In genomic region chrX:106017102-106017501, GRCm38 (mm10) we compare ENCODE assay signal across 10 mouse cellular contexts. TPM values are rescaled to one million over a fixed set of nuclear protein-coding genes. Genes with fewer than 3 reads are reported as not detected.
DNase-seq lines count a peak whose midpoint lies in the region; ATAC-seq and TF ChIP-seq lines count a peak whose summit lies in the region.
"Had no signal": no experiment of that assay in that cellular context is flagged by ENCODE, and none has a peak within 500 bp of the region (broad histone marks: within the 10 kb centered on the region; RNA-seq: fewer than 3 reads in every experiment).

No protein-coding gene starts in this region.

- H3K36me3 ChIP-seq in heart, embryonic 13.5 days = peaks cover 35% of the 10 kb centered on the region
- peaks cover 15% of the 10 kb centered on the region for H3K36me3 ChIP-seq in ES-E14 (ENCODE audit: control insufficient read depth, insufficient read depth, low read length, poor library complexity, severe bottlenecking)
- H3K36me3 ChIP-seq in forebrain, embryonic 16.5 days (ENCODE audit: control insufficient read depth, insufficient read depth) = no peaks in the 10 kb centered on the region; the same call in 1 of the 2 replicates
- no peaks in the 10 kb centered on the region for H3K36me3 ChIP-seq in liver, embryonic 16.5 days (ENCODE audit: control insufficient read depth, insufficient read depth)

- H3K9me3 ChIP-seq in heart, embryonic 13.5 days = no peaks in the 10 kb centered on the region
- no peaks in the 10 kb centered on the region for H3K9me3 ChIP-seq in ES-E14 (ENCODE audit: control insufficient read depth, insufficient read depth, low read depth, low read length)
- no peaks in the 10 kb centered on the region for H3K9me3 ChIP-seq in forebrain, embryonic 16.5 days (ENCODE audit: control insufficient read depth, low read length)
- no peaks in the 10 kb centered on the region for H3K9me3 ChIP-seq in liver, embryonic 16.5 days (replicated peaks; ENCODE audit: control insufficient read depth, low read length)

- no peak for DNase-seq in heart, adult 18-20 months
- DNase-seq in ES-E14 (ENCODE audit: low read depth, low spot score) = no peak
- DNase-seq in gastrocnemius, postnatal 25 days = no peak
- no peak for DNase-seq in adrenal gland, adult (ENCODE audit: inconsistent age in 2 of 2, low spot score in 1 of 2)
- no peak for DNase-seq in MN1 (ENCODE audit: low spot score)
- DNase-seq: right cerebral cortex, adult 18-20 months had no signal

- ATAC-seq in heart, embryonic 13.5 days (ENCODE audit: extremely low read depth, insufficient number of reproducible peaks, low FRiP score, low TSS enrichment) = no peak
- ATAC-seq in forebrain, embryonic 16.5 days = no peak
- ATAC-seq in liver, embryonic 16.5 days (ENCODE audit: low read depth) = no peak

- peak overlapping the region; percentile 73 for H3K9ac ChIP-seq in heart, embryonic 13.5 days
- H3K9ac ChIP-seq in ES-E14 (ENCODE audit: insufficient read depth, low read depth, low read length, poor library complexity, severe bottlenecking) = peak overlapping the region; percentile 31; the same call in 1 of the 2 replicates
- H3K9ac ChIP-seq in forebrain, embryonic 16.5 days (replicated peaks; ENCODE audit: low read depth, low read length) = no peak overlapping the region
- 0 out of 2 replicates have a peak overlapping the region, but pooled peaks have one; percentile 2 for H3K9ac ChIP-seq in liver, embryonic 16.5 days (ENCODE audit: low read depth, low read length)

- no peak overlapping the region for H3K27ac ChIP-seq in heart, embryonic 13.5 days (replicated peaks)
- H3K27ac ChIP-seq in ES-E14 (ENCODE audit: insufficient read depth, low read depth, low read length, poor library complexity, severe bottlenecking) = no peak overlapping the region
- H3K27ac ChIP-seq in forebrain, embryonic 16.5 days (ENCODE audit: low read length) = no peak overlapping the region
- no peak overlapping the region for H3K27ac ChIP-seq in liver, embryonic 16.5 days (ENCODE audit: low read length)
- H3K27ac ChIP-seq: macrophage had no signal

- H3K4me3 ChIP-seq in heart, embryonic 13.5 days = peak overlapping the region; percentile 68
- H3K4me3 ChIP-seq in ES-E14 (ENCODE audit: insufficient read depth in 1 of 2, low read depth in 1 of 2, low read length in 2 of 2, poor library complexity in 1 of 2, severe bottlenecking in 1 of 2) = peak overlapping the region; percentile 30 to 96; a peak in 3 of 4 replicates
- H3K4me3 ChIP-seq in forebrain, embryonic 16.5 days (replicated peaks; ENCODE audit: low read length) = no peak overlapping the region
- H3K4me3 ChIP-seq in liver, embryonic 16.5 days (ENCODE audit: low read depth, low read length) = peak overlapping the region; percentile 25

- peak overlapping the region; percentile 65 for H3K4me2 ChIP-seq in heart, embryonic 13.5 days
- H3K4me2 ChIP-seq in forebrain, embryonic 16.5 days (ENCODE audit: low read length) = peak overlapping the region; percentile 19
- H3K4me2 ChIP-seq in liver, embryonic 16.5 days (ENCODE audit: low read depth, low read length) = peak overlapping the region; percentile 44

- H3K4me1 ChIP-seq in heart, embryonic 13.5 days = peaks cover 5% of the 10 kb centered on the region; the same call in 1 of the 2 replicates
- no peaks in the 10 kb centered on the region for H3K4me1 ChIP-seq in ES-E14 (ENCODE audit: control insufficient read depth in 2 of 2, insufficient read depth in 2 of 2, low read length in 2 of 2, poor library complexity in 1 of 2)
- peaks cover 5% of the 10 kb centered on the region for H3K4me1 ChIP-seq in forebrain, embryonic 16.5 days (replicated peaks; ENCODE audit: control insufficient read depth, insufficient read depth, low read length)
- peaks cover 6% of the 10 kb centered on the region for H3K4me1 ChIP-seq in liver, embryonic 16.5 days (ENCODE audit: control insufficient read depth, low read depth, low read length)

- no peaks in the 10 kb centered on the region for H3K27me3 ChIP-seq in heart, embryonic 13.5 days (replicated peaks)
- H3K27me3 ChIP-seq in forebrain, embryonic 16.5 days (replicated peaks; ENCODE audit: control insufficient read depth, insufficient read depth, low read length) = no peaks in the 10 kb centered on the region
- H3K27me3 ChIP-seq in liver, embryonic 16.5 days (ENCODE audit: control insufficient read depth, insufficient read depth, low read depth, low read length) = no peaks in the 10 kb centered on the region

- in situ Hi-C loops in ES-E14 (cut with MboI; ENCODE audit: low sequenced_read_pairs in 2 of 2, unreplicated experiment in 2 of 2) = no loop called here

- WGBS in heart, embryonic 13.5 days = 66% methylated on average over 3 of the region's 3 CpGs
- 87% methylated on average over 3 of the region's 3 CpGs for WGBS in forebrain, embryonic 16.5 days
- 62% methylated on average over 3 of the region's 3 CpGs for WGBS in liver, embryonic 16.5 days (ENCODE audit: insufficient replicate concordance)

TF ChIP-seq in ES-E14, 5 proteins besides CTCF, POLR2A, EP300 and RAD21:
- no peak for TF ChIP-seq ZNF384 (IDR thresholded peaks at IDR 0.05; ENCODE audit: low read depth, low read length)
- no peak for TF ChIP-seq ZC3H11A (IDR thresholded peaks at IDR 0.05; ENCODE audit: borderline replicate concordance, low read depth, low read length)
- TF ChIP-seq HCFC1 (IDR thresholded peaks at IDR 0.05; ENCODE audit: borderline replicate concordance, insufficient read depth, low read length) = no peak
- no peak for TF ChIP-seq CHD2 (IDR thresholded peaks at IDR 0.05; ENCODE audit: low read depth, low read length)
- no peak for TF ChIP-seq MAFK (IDR thresholded peaks at IDR 0.05; ENCODE audit: insufficient read depth, low read depth, low read length)

RNA-seq across cellular contexts. Expression of gene Cox7b, which starts 1.6 kb away (rescaled TPM):
- polyA plus RNA-seq in heart, embryonic 13.5 days (2015; fragmentation: Nextera tagmentation; extraction: Ambion mirVana) = 770 and 864 TPM in 2 replicates
- total RNA-seq in heart, adult 18-20 months (2021) = 1,000 to 10,000 TPM; 1,613 to 1,714 TPM
- total RNA-seq in ES-E14 (2012; rRNA removed) = 355 and 378 TPM in 2 replicates
- polyA plus RNA-seq in forebrain, embryonic 16.5 days (2015; fragmentation: Nextera tagmentation; extraction: Ambion mirVana) = 299 and 304 TPM in 2 replicates
- 238 and 263 TPM in 2 replicates for polyA plus RNA-seq in liver, embryonic 16.5 days (2015; fragmentation: Nextera tagmentation; extraction: Ambion mirVana)
- 100 to 1,000 TPM; 923 to 928 TPM for total RNA-seq in gastrocnemius, postnatal 25 days (2021)

RNA-seq across cellular contexts. Expression of gene Magt1, which starts 5.4 kb away (rescaled TPM):
- polyA plus RNA-seq in heart, embryonic 13.5 days (2015; fragmentation: Nextera tagmentation; extraction: Ambion mirVana) = 44.4 and 48.7 TPM in 2 replicates
- total RNA-seq in heart, adult 18-20 months (2021) = 10 to 100 TPM; 38.1 to 47.6 TPM
- 44.3 and 48.6 TPM in 2 replicates for total RNA-seq in ES-E14 (2012; rRNA removed)
- 22.6 and 25.2 TPM in 2 replicates for polyA plus RNA-seq in forebrain, embryonic 16.5 days (2015; fragmentation: Nextera tagmentation; extraction: Ambion mirVana)
- polyA plus RNA-seq in liver, embryonic 16.5 days (2015; fragmentation: Nextera tagmentation; extraction: Ambion mirVana) = 35.1 and 35.4 TPM in 2 replicates
- 10 to 100 TPM; 28.6 to 30.4 TPM for total RNA-seq in gastrocnemius, postnatal 25 days (2021)

RNA-seq across cellular contexts. Expression of gene Atp7a, which starts 10.0 kb away (rescaled TPM):
- 11.7 and 13.4 TPM in 2 replicates for polyA plus RNA-seq in heart, embryonic 13.5 days (2015; fragmentation: Nextera tagmentation; extraction: Ambion mirVana)
- 1 to 10 TPM; 7.7 to 8.7 TPM for total RNA-seq in heart, adult 18-20 months (2021)
- total RNA-seq in ES-E14 (2012; rRNA removed) = 20.2 and 21.8 TPM in 2 replicates
- polyA plus RNA-seq in forebrain, embryonic 16.5 days (2015; fragmentation: Nextera tagmentation; extraction: Ambion mirVana) = 17.6 and 20.7 TPM in 2 replicates
- polyA plus RNA-seq in liver, embryonic 16.5 days (2015; fragmentation: Nextera tagmentation; extraction: Ambion mirVana) = 13.8 and 14.7 TPM in 2 replicates
- 1 to 10 TPM; 6.9 to 8.1 TPM for total RNA-seq in gastrocnemius, postnatal 25 days (2021)
